Mouse (Mus musculus) intestine, embryonic 16.5 days (tissue): ENCODE results near the gene Arsj. TPM values are rescaled to one million over a fixed set of nuclear protein-coding genes. Genes with fewer than 3 reads are reported as not detected.

Experiments used
- ATAC-seq: fragments of 200-750 bp; cut with Nextera tagmentation; 2 replicates; pipeline ENCODE4 v1.8.0; 2017; ENCODE audit warnings: moderate TSS enrichment, moderate library complexity
- H3K27ac ChIP-seq: fragments of 300-500 bp; sonication (generic); 2 replicates; pipeline ENCODE4 v1.5.1; 2014; ENCODE audit warnings: mild to moderate bottlenecking, low read length
- H3K27me3 ChIP-seq: fragments of 300-500 bp; sonication (generic); replicated peaks from 2 replicates; pipeline ENCODE4 v1.6.1; 2014; ENCODE audit warnings: low read length, control low read depth, mixed read lengths; ENCODE audit not compliant: control insufficient read depth, insufficient read depth
- H3K36me3 ChIP-seq: fragments of 300-500 bp; sonication (generic); 2 replicates; pipeline ENCODE4 v1.6.1; 2014; ENCODE audit warnings: low read length, control low read depth; ENCODE audit not compliant: control insufficient read depth, insufficient read depth
- H3K4me1 ChIP-seq: fragments of 300-500 bp; sonication (generic); 2 replicates; pipeline ENCODE4 v1.6.1; 2014; ENCODE audit warnings: low read length, control low read depth, mixed read lengths; ENCODE audit not compliant: control insufficient read depth, insufficient read depth
- H3K4me2 ChIP-seq: fragments of 300-500 bp; sonication (generic); 2 replicates; pipeline ENCODE4 v1.6.1; 2014; ENCODE audit warnings: low read depth, low read length, control low read depth
- H3K4me3 ChIP-seq: fragments of 300-500 bp; sonication (generic); 2 replicates; pipeline ENCODE4 v1.5.1; 2014; ENCODE audit warnings: mild to moderate bottlenecking, low read length
- H3K9ac ChIP-seq: fragments of 300-500 bp; sonication (generic); 2 replicates; pipeline ENCODE4 v1.6.1; 2014; ENCODE audit warnings: low read depth, low read length
- H3K9me3 ChIP-seq: fragments of 300-500 bp; sonication (generic); 2 replicates; pipeline ENCODE4 v1.6.1; 2016; ENCODE audit warnings: low read length, control low read depth; ENCODE audit not compliant: control insufficient read depth
- WGBS: fragments of 180-500 bp; shearing (Covaris S2); extraction: QIAGEN DNeasy Blood & Tissue Kit; methylation state at CpG from one replicate; pipeline ENCODE4 v1.1.7; 2014; 5-methylcytosine and 5-hydroxymethylcytosine counted together
- polyA plus RNA-seq: library from polyadenylated mRNA; unstranded; fragments of >200 nt; fragmentation: Nextera tagmentation; extraction: Ambion mirVana; gene quantifications from 2 replicates; pipeline ENCODE4 v1.2.1, GENCODE M21; 2015

Gene Arsj
- polyA plus RNA-seq, 1 experiment from 2014 or later: 1.7 TPM

GRCm38 (mm10) chr3:126397451-126397850 is 34.0 kb downstream of the Arsj start:
- Histone ChIP-seq H3K9me3 (no peaks in the 10 kb centered on the region), H3K27ac (no peak overlapping the region), H3K4me1 (no peaks in the 10 kb centered on the region), H3K9ac (no peak overlapping the region), H3K27me3 (no peaks in the 10 kb centered on the region), H3K4me3 (no peak overlapping the region), H3K36me3 (no peaks in the 10 kb centered on the region), H3K4me2 (no peak overlapping the region)
- ATAC-seq: no peak
- 68% methylated on average over 2 of the region's 2 CpGs for WGBS

- H3K4me3 ChIP-seq: no peak overlapping the region
- WGBS: 54% methylated on average over 7 of the region's 7 CpGs
- H3K9me3 ChIP-seq: no peaks in the 10 kb centered on the region
- no peaks in the 10 kb centered on the region for H3K27me3 ChIP-seq
- no peak overlapping the region for H3K4me2 ChIP-seq
- no peak for ATAC-seq
- H3K36me3 ChIP-seq: no peaks in the 10 kb centered on the region
- no peak overlapping the region for H3K27ac ChIP-seq
- no peaks in the 10 kb centered on the region for H3K4me1 ChIP-seq
- H3K9ac ChIP-seq: no peak overlapping the region
Observed at GRCm38 (mm10) chr3:126397985-126398630, 34.6 kb downstream of the Arsj start.

GRCm38 (mm10) chr3:126400726-126401125 is 37.2 kb downstream of the Arsj start:
- H3K9ac ChIP-seq: no peak overlapping the region

GRCm38 (mm10) chr3:126402836-126403235 is 39.4 kb downstream of the Arsj start:
- Histone ChIP-seq H3K9ac (no peak overlapping the region), H3K27me3 (no peaks in the 10 kb centered on the region), H3K9me3 (no peaks in the 10 kb centered on the region), H3K4me2 (no peak overlapping the region), H3K4me3 (no peak overlapping the region), H3K36me3 (no peaks in the 10 kb centered on the region), H3K4me1 (no peaks in the 10 kb centered on the region), H3K27ac (no peak overlapping the region)
- ATAC-seq: peak; percentile 36; the same call in 1 of the 2 replicates
- 29% methylated on average over 3 of the region's 3 CpGs for whole genome bisulfite sequencing

More at GRCm38 (mm10) chr3:126400726-126401125, 37.2 kb downstream of the Arsj start:
- H3K27me3 ChIP-seq: no peaks in the 10 kb centered on the region
- H3K36me3 ChIP-seq: no peaks in the 10 kb centered on the region
- 61% methylated on average over 4 of the region's 4 CpGs for WGBS
- no peaks in the 10 kb centered on the region for H3K9me3 ChIP-seq
- no peaks in the 10 kb centered on the region for H3K4me1 ChIP-seq
- H3K27ac ChIP-seq: no peak overlapping the region
- no peak for ATAC-seq
- no peak overlapping the region for H3K4me2 ChIP-seq
- H3K4me3 ChIP-seq: no peak overlapping the region

- Histone ChIP-seq H3K9me3 (no peaks in the 10 kb centered on the region), H3K36me3 (no peaks in the 10 kb centered on the region), H3K9ac (no peak overlapping the region), H3K4me2 (no peak overlapping the region), H3K4me1 (no peaks in the 10 kb centered on the region), H3K27me3 (no peaks in the 10 kb centered on the region), H3K27ac (no peak overlapping the region), H3K4me3 (no peak overlapping the region)
- no peak for ATAC-seq
- 81% methylated on average over 2 of the region's 2 CpGs for WGBS
Observed at GRCm38 (mm10) chr3:126404199-126404598, 40.7 kb downstream of the Arsj start.

GRCm38 (mm10) chr3:126430524-126431064 is 67.1 kb downstream of the Arsj start:
- H3K9ac ChIP-seq: no peak overlapping the region
- no peaks in the 10 kb centered on the region for H3K27me3 ChIP-seq
- H3K4me2 ChIP-seq: no peak overlapping the region
- H3K27ac ChIP-seq: no peak overlapping the region
- WGBS: 85% methylated on average over 3 of the region's 3 CpGs
- H3K4me3 ChIP-seq: no peak overlapping the region
- no peaks in the 10 kb centered on the region for H3K36me3 ChIP-seq
- no peak for ATAC-seq
- H3K4me1 ChIP-seq: no peaks in the 10 kb centered on the region
- H3K9me3 ChIP-seq: no peaks in the 10 kb centered on the region

- ATAC-seq: no peak
- Histone ChIP-seq H3K4me2 (no peak overlapping the region), H3K9ac (no peak overlapping the region), H3K4me1 (no peaks in the 10 kb centered on the region), H3K27me3 (no peaks in the 10 kb centered on the region), H3K4me3 (no peak overlapping the region), H3K9me3 (no peaks in the 10 kb centered on the region), H3K27ac (no peak overlapping the region), H3K36me3 (no peaks in the 10 kb centered on the region)
- 60% methylated on average over 6 of the region's 6 CpGs for WGBS
Observed at GRCm38 (mm10) chr3:126439331-126439730, 75.8 kb downstream of the Arsj start.

GRCm38 (mm10) chr3:126449058-126449457 is 85.6 kb downstream of the Arsj start:
- Histone ChIP-seq H3K4me2 (no peak overlapping the region), H3K4me3 (no peak overlapping the region), H3K36me3 (no peaks in the 10 kb centered on the region), H3K27ac (no peak overlapping the region), H3K9ac (no peak overlapping the region), H3K27me3 (no peaks in the 10 kb centered on the region), H3K9me3 (no peaks in the 10 kb centered on the region), H3K4me1 (no peaks in the 10 kb centered on the region)
- peak; percentile 71 for ATAC-seq
- WGBS: 60% methylated on average over 6 of the region's 6 CpGs

- Histone ChIP-seq H3K27me3 (no peaks in the 10 kb centered on the region), H3K4me2 (no peak overlapping the region), H3K4me3 (no peak overlapping the region), H3K36me3 (no peaks in the 10 kb centered on the region), H3K9ac (no peak overlapping the region), H3K27ac (no peak overlapping the region), H3K9me3 (no peaks in the 10 kb centered on the region), H3K4me1 (no peaks in the 10 kb centered on the region)
- 54% methylated on average over 2 of the region's 2 CpGs for WGBS
- no peak for ATAC-seq
Observed at GRCm38 (mm10) chr3:126449515-126449914, 86.0 kb downstream of the Arsj start.
